Mouse (Mus musculus) forebrain, embryonic 14.5 days (tissue): ENCODE results near the gene Iqcd. TPM values are rescaled to one million over a fixed set of nuclear protein-coding genes. Genes with fewer than 3 reads are reported as not detected.

Experiments used
- ATAC-seq: fragments of 200-750 bp; cut with Nextera tagmentation; 2 replicates; pipeline ENCODE4 v1.8.0; 2017; ENCODE audit warnings: mild to moderate bottlenecking, moderate library complexity
- DNase-seq: peaks from one replicate; pipeline ENCODE4 v3.0.0-alpha.2; 2015; ENCODE audit warnings: low spot score
- H3K27ac ChIP-seq: fragments of 300-500 bp; sonication (generic); 2 replicates; pipeline ENCODE4 v1.5.1; 2014; ENCODE audit warnings: low read depth, mild to moderate bottlenecking, control low read depth, low read length, moderate library complexity
- H3K27me3 ChIP-seq: fragments of 300-500 bp; sonication (generic); replicated peaks from 2 replicates; pipeline ENCODE4 v1.6.1; 2014; ENCODE audit warnings: low read length, control low read depth, mixed read lengths; ENCODE audit not compliant: control insufficient read depth, insufficient read depth
- H3K36me3 ChIP-seq: fragments of 300-500 bp; sonication (generic); 2 replicates; pipeline ENCODE4 v1.6.1; 2014; ENCODE audit warnings: low read length, control low read depth; ENCODE audit not compliant: control insufficient read depth, insufficient read depth
- H3K4me1 ChIP-seq: fragments of 300-500 bp; sonication (generic); 2 replicates; pipeline ENCODE4 v1.6.1; 2014; ENCODE audit warnings: antibody characterized with exemption, low read length, control low read depth; ENCODE audit not compliant: control insufficient read depth, insufficient read depth
- H3K4me2 ChIP-seq: fragments of 300-500 bp; sonication (generic); 2 replicates; pipeline ENCODE4 v1.6.1; 2014; ENCODE audit warnings: mild to moderate bottlenecking, control low read depth, low read length
- H3K4me3 ChIP-seq: fragments of 300-500 bp; sonication (generic); 2 replicates; pipeline ENCODE4 v1.5.1; 2014; ENCODE audit warnings: low read depth, low read length, control low read depth
- H3K9ac ChIP-seq: fragments of 300-500 bp; sonication (generic); 2 replicates; pipeline ENCODE4 v1.6.1; 2014; ENCODE audit warnings: mild to moderate bottlenecking, low read length, control low read depth, moderate library complexity
- H3K9me3 ChIP-seq: fragments of 300-500 bp; sonication (generic); replicated peaks from 2 replicates; pipeline ENCODE4 v1.6.1; 2016; ENCODE audit warnings: low read length, control low read depth, mixed read lengths; ENCODE audit not compliant: control insufficient read depth
- WGBS: fragments of 180-500 bp; shearing (Covaris S2); extraction: QIAGEN DNeasy Blood & Tissue Kit; methylation state at CpG from one replicate; pipeline ENCODE4 v1.1.7; 2014; 5-methylcytosine and 5-hydroxymethylcytosine counted together
- polyA plus RNA-seq: library from polyadenylated mRNA; unstranded; fragments of >200 nt; fragmentation: Nextera tagmentation; extraction: Ambion mirVana; gene quantifications from 2 replicates; pipeline ENCODE4 v1.2.1, GENCODE M21; 2014

Gene Iqcd
- polyA plus RNA-seq, 1 experiment from 2014 or later: 2.0 TPM

GRCm38 (mm10) chr5:120649938-120650337 is 61.1 kb downstream of the Iqcd start:
- Histone ChIP-seq H3K4me3 (no peak overlapping the region), H3K27me3 (peaks cover 19% of the 10 kb centered on the region), H3K9me3 (no peaks in the 10 kb centered on the region), H3K9ac (no peak overlapping the region), H3K27ac (no peak overlapping the region), H3K4me1 (peaks cover 10% of the 10 kb centered on the region; the same call in 1 of the 2 replicates), H3K36me3 (no peaks in the 10 kb centered on the region), H3K4me2 (no peak overlapping the region)
- WGBS: 23% methylated on average over 13 of the region's 13 CpGs
- DNase-seq (no peak), ATAC-seq (no peak)

- DNase-seq (no peak), ATAC-seq (no peak)
- H3K27ac ChIP-seq: no peak overlapping the region
- no peak overlapping the region for H3K4me3 ChIP-seq
- H3K36me3 ChIP-seq: no peaks in the 10 kb centered on the region
- peaks cover 19% of the 10 kb centered on the region for H3K27me3 ChIP-seq
- H3K4me1 ChIP-seq: peaks cover 10% of the 10 kb centered on the region; the same call in 1 of the 2 replicates
- H3K4me2 ChIP-seq: no peak overlapping the region
- 90% methylated on average over 5 of the region's 5 CpGs for WGBS
- no peaks in the 10 kb centered on the region for H3K9me3 ChIP-seq
- H3K9ac ChIP-seq: no peak overlapping the region
Measured at GRCm38 (mm10) chr5:120651230-120651629, 62.4 kb downstream of the Iqcd start.

GRCm38 (mm10) chr5:120652915-120653701 is 64.3 kb downstream of the Iqcd start:
- Histone ChIP-seq H3K27me3 (peaks cover 15% of the 10 kb centered on the region), H3K9ac (no peak overlapping the region), H3K27ac (peak overlapping the region; percentile 39; the same call in 1 of the 2 replicates), H3K4me2 (no peak overlapping the region), H3K4me3 (no peak overlapping the region), H3K36me3 (no peaks in the 10 kb centered on the region), H3K4me1 (peaks cover 10% of the 10 kb centered on the region; the same call in 1 of the 2 replicates), H3K9me3 (no peaks in the 10 kb centered on the region)
- WGBS: 79% methylated on average over 28 of the region's 28 CpGs
- no peak for ATAC-seq
- no peak for DNase-seq

- Histone ChIP-seq H3K9ac (no peak overlapping the region), H3K36me3 (no peaks in the 10 kb centered on the region), H3K27ac (peak overlapping the region; percentile 39; the same call in 1 of the 2 replicates), H3K27me3 (peaks cover 13% of the 10 kb centered on the region), H3K4me1 (peaks cover 4% of the 10 kb centered on the region; the same call in 1 of the 2 replicates), H3K4me3 (no peak overlapping the region), H3K9me3 (no peaks in the 10 kb centered on the region), H3K4me2 (no peak overlapping the region)
- no peak for DNase-seq
- ATAC-seq: no peak
- 89% methylated on average over 2 of the region's 2 CpGs for WGBS
Measured at GRCm38 (mm10) chr5:120653873-120654272, 65.1 kb downstream of the Iqcd start.

GRCm38 (mm10) chr5:120656281-120656751 is 67.5 kb downstream of the Iqcd start:
- peak; percentile 75 for DNase-seq
- Histone ChIP-seq H3K36me3 (no peaks in the 10 kb centered on the region), H3K9me3 (no peaks in the 10 kb centered on the region), H3K4me1 (no peaks in the 10 kb centered on the region), H3K27ac (peak overlapping the region; percentile 33; the same call in 1 of the 2 replicates), H3K4me3 (no peak overlapping the region), H3K9ac (no peak overlapping the region), H3K4me2 (no peak overlapping the region), H3K27me3 (no peaks in the 10 kb centered on the region)
- ATAC-seq: peak; percentile 63; the same call in 1 of the 2 replicates
- WGBS: 70% methylated on average over 12 of the region's 12 CpGs

Other genes with a start within 250 kb of the Iqcd start
- 3.5 and 5.1 TPM in 2 replicates for gene Lhx5, start 157.3 kb upstream of the Iqcd start, polyA plus RNA-seq
- gene Sdsl, start 116.2 kb upstream of the Iqcd start, polyA plus RNA-seq: 2.2 and 3.2 TPM in 2 replicates
- not detected in 2 replicates for gene Sds, start 112.5 kb upstream of the Iqcd start, polyA plus RNA-seq
- gene Plbd2, start 85.4 kb upstream of the Iqcd start, polyA plus RNA-seq: 14.8 and 16.2 TPM in 2 replicates
- gene Slc8b1, start 77.8 kb upstream of the Iqcd start, polyA plus RNA-seq: 0.67 and 1.5 TPM in 2 replicates
- gene Tpcn1, start 343 bp upstream of the Iqcd start, polyA plus RNA-seq: 10.5 and 13.3 TPM in 2 replicates
- gene Rita1, start 23.6 kb downstream of the Iqcd start, polyA plus RNA-seq: 15.9 and 18.3 TPM in 2 replicates
- gene Ddx54, start 23.7 kb downstream of the Iqcd start, polyA plus RNA-seq: 26.9 and 33.1 TPM in 2 replicates
- 0.19 and 0.57 TPM in 2 replicates for gene Cfap73, start 45.2 kb downstream of the Iqcd start, polyA plus RNA-seq
- gene Rasal1, start 59.8 kb downstream of the Iqcd start, polyA plus RNA-seq: 1.5 and 3.2 TPM in 2 replicates
- 27.5 and 35.5 TPM in 2 replicates for gene Dtx1, start 122.9 kb downstream of the Iqcd start, polyA plus RNA-seq
- 0.11 and 0.42 TPM in 2 replicates for gene Oas2, start 160.8 kb downstream of the Iqcd start, polyA plus RNA-seq
- gene Oas3, start 188.6 kb downstream of the Iqcd start, polyA plus RNA-seq: 0.19 and 0.27 TPM in 2 replicates
- 0.13 TPM in 1 of 2 replicates, not detected in the other for gene Oas1e, start 206.5 kb downstream of the Iqcd start, polyA plus RNA-seq
- 0.38 and 0.45 TPM in 2 replicates for gene Oas1c, start 223.5 kb downstream of the Iqcd start, polyA plus RNA-seq